Comparison of ENCODE assay signal across 10 mouse cellular contexts in the genomic region with DNA sequence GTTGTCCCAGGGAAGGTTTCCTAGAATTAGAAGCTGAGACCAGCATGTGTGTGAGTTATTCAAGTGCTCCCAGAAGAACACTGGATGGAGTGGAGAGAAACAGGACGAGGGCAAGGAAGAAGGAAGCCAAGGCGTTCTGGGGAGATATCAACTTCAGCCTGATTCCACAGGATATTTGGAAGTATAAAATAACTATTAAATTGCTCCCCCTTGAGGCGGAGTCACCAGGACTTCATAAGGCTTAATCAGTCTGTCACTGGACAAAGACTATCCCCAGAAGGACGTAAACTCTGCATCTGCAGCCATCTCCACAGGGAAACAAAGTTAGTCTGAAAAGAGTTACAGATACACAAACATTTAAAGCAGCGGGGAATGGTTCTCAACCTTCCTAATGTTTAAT.
A peak's percentile ranks its signal among the peaks of the same experiment; 100 is the strongest.
DNase-seq lines count a peak whose midpoint lies in the region; ATAC-seq lines count a peak whose summit lies in the region.
"Had no signal": no experiment of that assay in that cellular context is flagged by ENCODE, and none has a peak within 500 bp of the region (broad histone marks: within the 10 kb centered on the region; RNA-seq: fewer than 3 reads in every experiment).

No protein-coding gene starts in this region.

- H3K27ac ChIP-seq in kidney, embryonic 16.5 days (ENCODE audit: low read length) = no peak overlapping the region
- no peak overlapping the region for H3K27ac ChIP-seq in midbrain, embryonic 14.5 days (replicated peaks; ENCODE audit: low read depth, low read length)
- H3K27ac ChIP-seq in midbrain, embryonic 16.5 days (ENCODE audit: low read length) = no peak overlapping the region

- 70% methylated on average over 5 of the region's 5 CpGs for WGBS in kidney, embryonic 16.5 days
- WGBS in midbrain, embryonic 14.5 days = 73% methylated on average over 5 of the region's 5 CpGs
- WGBS in midbrain, embryonic 16.5 days = 81% methylated on average over 5 of the region's 5 CpGs

- no peak overlapping the region for H3K9ac ChIP-seq in kidney, embryonic 16.5 days (replicated peaks; ENCODE audit: low read length)
- no peak overlapping the region for H3K9ac ChIP-seq in midbrain, embryonic 14.5 days (replicated peaks; ENCODE audit: low read length)
- no peak overlapping the region for H3K9ac ChIP-seq in midbrain, embryonic 16.5 days (ENCODE audit: low read depth, low read length)

- H3K4me1 ChIP-seq in kidney, embryonic 16.5 days (ENCODE audit: insufficient read depth, low read length) = no peaks in the 10 kb centered on the region
- peaks cover 3% of the 10 kb centered on the region; the same call in 1 of the 2 replicates for H3K4me1 ChIP-seq in midbrain, embryonic 14.5 days (ENCODE audit: control insufficient read depth, insufficient read depth, low read length)
- peaks cover 11% of the 10 kb centered on the region; the same call in 1 of the 2 replicates for H3K4me1 ChIP-seq in midbrain, embryonic 16.5 days (ENCODE audit: control insufficient read depth, insufficient read depth, low read length)

- no peak for ATAC-seq in kidney, embryonic 16.5 days (ENCODE audit: low FRiP score, low TSS enrichment)
- no peak for ATAC-seq in midbrain, embryonic 14.5 days (ENCODE audit: low FRiP score, low TSS enrichment)
- ATAC-seq in midbrain, embryonic 16.5 days = no peak

- DNase-seq in cerebellum, adult 18-20 months = peak; percentile 14 to 29
- no peak for DNase-seq in cerebellum, adult 11-12 months
- DNase-seq in kidney, adult 9 months = peak; percentile 24
- peak; percentile 30 for DNase-seq in midbrain, embryonic 14.5 days
- DNase-seq in lung, postnatal 36 days = peak; percentile 55
- no peak for DNase-seq in spleen, adult 18-20 months
- DNase-seq: B cell, adult 2 months; thymus, adult 2 months had no signal

- H3K4me2 ChIP-seq in kidney, embryonic 16.5 days (replicated peaks; ENCODE audit: low read depth, low read length) = no peak overlapping the region
- H3K4me2 ChIP-seq in midbrain, embryonic 14.5 days (ENCODE audit: low read length) = no peak overlapping the region
- no peak overlapping the region for H3K4me2 ChIP-seq in midbrain, embryonic 16.5 days (ENCODE audit: low read length)

- H3K9me3 ChIP-seq in kidney, embryonic 16.5 days (ENCODE audit: low read length) = no peaks in the 10 kb centered on the region
- H3K9me3 ChIP-seq in midbrain, embryonic 14.5 days (ENCODE audit: control insufficient read depth, low read length) = no peaks in the 10 kb centered on the region
- H3K9me3 ChIP-seq in midbrain, embryonic 16.5 days (replicated peaks; ENCODE audit: control insufficient read depth, low read length, poor library complexity, severe bottlenecking) = no peaks in the 10 kb centered on the region

- no peak overlapping the region for H3K4me3 ChIP-seq in kidney, embryonic 16.5 days (ENCODE audit: low read length)
- H3K4me3 ChIP-seq in midbrain, embryonic 14.5 days (replicated peaks; ENCODE audit: low read depth, low read length) = no peak overlapping the region
- H3K4me3 ChIP-seq in midbrain, embryonic 16.5 days (ENCODE audit: low read depth, low read length) = no peak overlapping the region

- no peaks in the 10 kb centered on the region for H3K27me3 ChIP-seq in kidney, embryonic 16.5 days (ENCODE audit: insufficient read depth, low read length)
- no peaks in the 10 kb centered on the region for H3K27me3 ChIP-seq in midbrain, embryonic 14.5 days (ENCODE audit: control insufficient read depth, insufficient read depth, low read length)
- H3K27me3 ChIP-seq in midbrain, embryonic 16.5 days (ENCODE audit: control insufficient read depth, insufficient read depth, low read depth, low read length) = no peaks in the 10 kb centered on the region

- no peaks in the 10 kb centered on the region for H3K36me3 ChIP-seq in kidney, embryonic 16.5 days (ENCODE audit: insufficient read depth, low read length)
- no peaks in the 10 kb centered on the region for H3K36me3 ChIP-seq in midbrain, embryonic 14.5 days (ENCODE audit: control insufficient read depth, insufficient read depth, low read length)
- no peaks in the 10 kb centered on the region for H3K36me3 ChIP-seq in midbrain, embryonic 16.5 days (ENCODE audit: control insufficient read depth, insufficient read depth, low read length)

Comparison
In these comparisons a context has a peak if more than half of its experiments do, and no peak if none do; other contexts are left out.
1. DNase-seq: peak in cerebellum, adult 18-20 months (2 of 2), kidney, adult 9 months (single experiment), midbrain, embryonic 14.5 days (single experiment) and lung, postnatal 36 days (single experiment); none in cerebellum, adult 11-12 months (single experiment) and spleen, adult 18-20 months (0 of 2).